In genomic region chr2:118287678-118288077, GRCm38 (mm10) we compare ENCODE assay signal across 29 mouse cellular contexts. TPM values are rescaled to one million over a fixed set of nuclear protein-coding genes. Genes with fewer than 3 reads are reported as not detected.
DNase-seq lines count a peak whose midpoint lies in the region; ATAC-seq and TF ChIP-seq lines count a peak whose summit lies in the region.
"Had no signal": no experiment of that assay in that cellular context is flagged by ENCODE, and none has a peak within 500 bp of the region (broad histone marks: within the 10 kb centered on the region; RNA-seq: fewer than 3 reads in every experiment).

No protein-coding gene starts in this region.

- no peak overlapping the region for H3K4me3 ChIP-seq in forebrain, embryonic 13.5 days
- no peak overlapping the region for H3K4me3 ChIP-seq in forebrain, embryonic 12.5 days (replicated peaks)
- H3K4me3 ChIP-seq in intestine, embryonic 14.5 days (ENCODE audit: low read depth, low read length): no peak overlapping the region
- no peak overlapping the region for H3K4me3 ChIP-seq in intestine, postnatal 0 days (ENCODE audit: low read depth, low read length)
- H3K4me3 ChIP-seq: embryonic facial prominence, embryonic 13.5 days; heart, embryonic 15.5 days; hindbrain, embryonic 13.5 days; myocyte; neural tube, embryonic 13.5 days had no signal

- H3K9ac ChIP-seq in forebrain, embryonic 13.5 days: no peak overlapping the region
- no peak overlapping the region for H3K9ac ChIP-seq in forebrain, embryonic 12.5 days
- H3K9ac ChIP-seq in intestine, embryonic 14.5 days (ENCODE audit: low read length): no peak overlapping the region
- no peak overlapping the region for H3K9ac ChIP-seq in intestine, postnatal 0 days (ENCODE audit: low read depth, low read length)
- H3K9ac ChIP-seq: embryonic facial prominence, embryonic 13.5 days; heart, embryonic 15.5 days; hindbrain, embryonic 13.5 days; neural tube, embryonic 13.5 days had no signal

- ATAC-seq in forebrain, embryonic 13.5 days: peak; percentile 50; the same call in 1 of the 2 replicates
- no peak for ATAC-seq in forebrain, embryonic 12.5 days (ENCODE audit: low FRiP score)
- no peak for ATAC-seq in intestine, embryonic 14.5 days (replicated peaks; ENCODE audit: low FRiP score, low TSS enrichment, low read depth)
- ATAC-seq in intestine, postnatal 0 days: no peak
- ATAC-seq: CD4-positive, CD25-positive, alpha-beta regulatory T cell, adult 4 months; Patski had no signal

- peak; percentile 44 for DNase-seq in intestine, embryonic 14.5 days (ENCODE audit: low spot score)
- peak; percentile 7 to 18 for DNase-seq in right cerebral cortex, adult 2 months (ENCODE audit: low spot score in 2 of 2)
- no peak for DNase-seq in right cerebral cortex, postnatal 36 days (ENCODE audit: low spot score in 2 of 2)
- no peak for DNase-seq in adrenal gland, postnatal 14 days
- DNase-seq in thymus, postnatal 14 days: no peak
- DNase-seq: adrenal gland, adult 2 months; cerebellum, adult 2 months; cerebellum, postnatal 36 days; embryo, embryonic 11 days; gastrocnemius, postnatal 36 days; heart, postnatal 36 days; kidney, adult 2 months; kidney, postnatal 14 days; layer of hippocampus, postnatal 36 days; midbrain, embryonic 14.5 days; retina, postnatal 1 day; thymus, adult 18-20 months; thymus, postnatal 4 days had no signal

- no peak overlapping the region for H3K4me2 ChIP-seq in forebrain, embryonic 13.5 days
- no peak overlapping the region for H3K4me2 ChIP-seq in forebrain, embryonic 12.5 days
- no peak overlapping the region for H3K4me2 ChIP-seq in intestine, embryonic 14.5 days (ENCODE audit: low read length)
- no peak overlapping the region for H3K4me2 ChIP-seq in intestine, postnatal 0 days (replicated peaks; ENCODE audit: low read depth)
- H3K4me2 ChIP-seq: embryonic facial prominence, embryonic 13.5 days; heart, embryonic 15.5 days; hindbrain, embryonic 13.5 days; neural tube, embryonic 13.5 days had no signal

- H3K36me3 ChIP-seq in forebrain, embryonic 13.5 days (ENCODE audit: poor library complexity, severe bottlenecking): no peaks in the 10 kb centered on the region
- no peaks in the 10 kb centered on the region for H3K36me3 ChIP-seq in forebrain, embryonic 12.5 days (replicated peaks)
- no peaks in the 10 kb centered on the region for H3K36me3 ChIP-seq in intestine, embryonic 14.5 days (ENCODE audit: control insufficient read depth, insufficient read depth, low read length)
- no peaks in the 10 kb centered on the region for H3K36me3 ChIP-seq in intestine, postnatal 0 days (ENCODE audit: control insufficient read depth, insufficient read depth)
- H3K36me3 ChIP-seq: embryonic facial prominence, embryonic 13.5 days; heart, embryonic 15.5 days; hindbrain, embryonic 13.5 days; neural tube, embryonic 13.5 days had no signal

- 61% methylated on average over 4 of the region's 4 CpGs for WGBS in forebrain, embryonic 13.5 days
- 80% methylated on average over 4 of the region's 4 CpGs for WGBS in forebrain, embryonic 12.5 days
- 82% methylated on average over 4 of the region's 4 CpGs for WGBS in intestine, embryonic 14.5 days
- WGBS in intestine, postnatal 0 days: 67% methylated on average over 4 of the region's 4 CpGs

- no peak overlapping the region for H3K27ac ChIP-seq in forebrain, embryonic 13.5 days
- no peak overlapping the region for H3K27ac ChIP-seq in forebrain, embryonic 12.5 days
- no peak overlapping the region for H3K27ac ChIP-seq in intestine, embryonic 14.5 days (ENCODE audit: low read depth)
- no peak overlapping the region for H3K27ac ChIP-seq in intestine, postnatal 0 days (ENCODE audit: low read depth, low read length)
- H3K27ac ChIP-seq: embryonic facial prominence, embryonic 13.5 days; heart, embryonic 15.5 days; hindbrain, embryonic 13.5 days; neural tube, embryonic 13.5 days had no signal

- no peak for TF ChIP-seq CTCF in intestine, postnatal 0 days (IDR thresholded peaks at IDR 0.05; ENCODE audit: low read depth)

- H3K4me1 ChIP-seq in forebrain, embryonic 13.5 days: no peaks in the 10 kb centered on the region
- H3K4me1 ChIP-seq in forebrain, embryonic 12.5 days: no peaks in the 10 kb centered on the region
- no peaks in the 10 kb centered on the region for H3K4me1 ChIP-seq in intestine, embryonic 14.5 days (replicated peaks; ENCODE audit: control insufficient read depth, insufficient read depth, low read length)
- H3K4me1 ChIP-seq in intestine, postnatal 0 days (replicated peaks; ENCODE audit: control insufficient read depth, insufficient read depth, low read length): no peaks in the 10 kb centered on the region
- H3K4me1 ChIP-seq: embryonic facial prominence, embryonic 13.5 days; heart, embryonic 15.5 days; hindbrain, embryonic 13.5 days; neural tube, embryonic 13.5 days had no signal

- H3K9me3 ChIP-seq in forebrain, embryonic 13.5 days (replicated peaks): no peaks in the 10 kb centered on the region
- H3K9me3 ChIP-seq in forebrain, embryonic 12.5 days: no peaks in the 10 kb centered on the region
- peaks cover 2% of the 10 kb centered on the region; the same call in 1 of the 2 replicates for H3K9me3 ChIP-seq in intestine, embryonic 14.5 days (ENCODE audit: control insufficient read depth, low read length)
- peaks cover 3% of the 10 kb centered on the region; the same call in 1 of the 2 replicates for H3K9me3 ChIP-seq in intestine, postnatal 0 days (ENCODE audit: control insufficient read depth)
- H3K9me3 ChIP-seq: embryonic facial prominence, embryonic 13.5 days; heart, embryonic 15.5 days; hindbrain, embryonic 13.5 days; neural tube, embryonic 13.5 days had no signal

- no peaks in the 10 kb centered on the region for H3K27me3 ChIP-seq in forebrain, embryonic 13.5 days
- no peaks in the 10 kb centered on the region for H3K27me3 ChIP-seq in forebrain, embryonic 12.5 days
- H3K27me3 ChIP-seq in intestine, embryonic 14.5 days (replicated peaks; ENCODE audit: control insufficient read depth, insufficient read depth, low read length): no peaks in the 10 kb centered on the region
- H3K27me3 ChIP-seq in intestine, postnatal 0 days (replicated peaks; ENCODE audit: control insufficient read depth, insufficient read depth, low read length): no peaks in the 10 kb centered on the region
- H3K27me3 ChIP-seq: embryonic facial prominence, embryonic 13.5 days; heart, embryonic 15.5 days; hindbrain, embryonic 13.5 days; neural tube, embryonic 13.5 days; Patski had no signal

RNA-seq across cellular contexts. Expression of gene Fsip1, which starts 30.9 kb away (rescaled TPM):
- polyA plus RNA-seq in forebrain, embryonic 13.5 days (2015; fragmentation: Nextera tagmentation; extraction: Ambion mirVana): 3.6 and 3.7 TPM in 2 replicates
- polyA plus RNA-seq in forebrain, embryonic 12.5 days (2016; fragmentation: Nextera tagmentation; extraction: Ambion mirVana): 3.0 and 3.3 TPM in 2 replicates
- polyA plus RNA-seq in intestine, embryonic 14.5 days (2014; fragmentation: Nextera tagmentation; extraction: Ambion mirVana): 0.36 and 0.49 TPM in 2 replicates
- polyA plus RNA-seq in intestine, postnatal 0 days (2015; fragmentation: Nextera tagmentation; extraction: Ambion mirVana): 0.13 and 0.31 TPM in 2 replicates
- total RNA-seq in adrenal gland, postnatal 14 days (2021): 0.34 and 0.52 TPM in 2 replicates
- total RNA-seq: gastrocnemius, postnatal 36 days; heart, adult 8-10 months; heart, postnatal 36 days had no signal
- polyA plus RNA-seq: adrenal gland, adult 2 months; CD4-positive, CD25-positive, alpha-beta regulatory T cell, adult 4 months had no signal

Comparison
In these comparisons a context has a peak if more than half of its experiments do, and no peak if none do; other contexts are left out.
1. DNase-seq: peak in intestine, embryonic 14.5 days (single experiment) and right cerebral cortex, adult 2 months (2 of 2); none in right cerebral cortex, postnatal 36 days (0 of 2), adrenal gland, postnatal 14 days (single experiment) and thymus, postnatal 14 days (single experiment).